Mouse (Mus musculus): ENCODE measurements around the gene Il9. TPM values are rescaled to one million over a fixed set of nuclear protein-coding genes. Genes with fewer than 3 reads are reported as not detected.

Gene Il9
- polyA plus RNA-seq, 1 experiment from 2014 or later = not detected

- H3K4me1 ChIP-seq (ENCODE audit: control insufficient read depth, insufficient read depth, low read length) = peaks cover 2% of the 10 kb centered on the region; the same call in 1 of the 2 replicates
- H3K9me3 ChIP-seq (ENCODE audit: control insufficient read depth, low read length) = no peaks in the 10 kb centered on the region
- peaks cover 22% of the 10 kb centered on the region for H3K27me3 ChIP-seq (ENCODE audit: control insufficient read depth, insufficient read depth, low read length)
- no peaks in the 10 kb centered on the region for H3K36me3 ChIP-seq (ENCODE audit: control insufficient read depth, insufficient read depth, low read length)
- 80% methylated on average over 7 of the region's 7 CpGs for WGBS
- H3K9ac ChIP-seq (ENCODE audit: low read length) = no peak overlapping the region
- ATAC-seq (ENCODE audit: insufficient read depth, low FRiP score, low TSS enrichment) (no peak), DNase-seq (ENCODE audit: low spot score) (no peak)
- no peak overlapping the region for H3K4me2 ChIP-seq (ENCODE audit: low read depth)
- H3K4me3 ChIP-seq (ENCODE audit: low read depth, low read length) = no peak overlapping the region
- H3K27ac ChIP-seq (ENCODE audit: low read depth, low read length) = no peak overlapping the region
Measured at GRCm38 (mm10) chr13:56443411-56443810, 38.6 kb downstream of the Il9 start.

GRCm38 (mm10) chr13:56438211-56439075, 43.6 kb downstream of the Il9 start, which contains the start of gene Slc25a48:
TSS of gene Slc25a48 (plus strand) at chr13:56438355.
- H3K9ac ChIP-seq (ENCODE audit: low read length) = peak within 1 kb of the TSS; percentile 6; the same call in 1 of the 2 replicates

GRCm38 (mm10) chr13:56435615-56436287, 46.3 kb downstream of the Il9 start:
- Histone ChIP-seq H3K4me3 (ENCODE audit: low read depth, low read length) (no peak overlapping the region), H3K9ac (ENCODE audit: low read length) (no peak overlapping the region), H3K9me3 (ENCODE audit: control insufficient read depth, low read length) (no peaks in the 10 kb centered on the region), H3K36me3 (ENCODE audit: control insufficient read depth, insufficient read depth, low read length) (no peaks in the 10 kb centered on the region), H3K4me1 (ENCODE audit: control insufficient read depth, insufficient read depth, low read length) (peaks cover 3% of the 10 kb centered on the region; the same call in 1 of the 2 replicates), H3K27me3 (ENCODE audit: control insufficient read depth, insufficient read depth, low read length) (peaks cover 45% of the 10 kb centered on the region), H3K27ac (ENCODE audit: low read depth, low read length) (no peak overlapping the region), H3K4me2 (ENCODE audit: low read depth) (no peak overlapping the region)
- ATAC-seq (ENCODE audit: insufficient read depth, low FRiP score, low TSS enrichment) (no peak), DNase-seq (ENCODE audit: low spot score) (no peak)
- 69% methylated on average over 10 of the region's 10 CpGs for WGBS

More at GRCm38 (mm10) chr13:56438211-56439075, 43.6 kb downstream of the Il9 start, which contains the start of gene Slc25a48:
- WGBS = 4% methylated on average over 51 of the region's 51 CpGs
- peak; percentile 36 for DNase-seq (ENCODE audit: low spot score)
- peaks cover 3% of the 10 kb centered on the region; the same call in 1 of the 2 replicates for H3K4me1 ChIP-seq (ENCODE audit: control insufficient read depth, insufficient read depth, low read length)
- no peak for ATAC-seq (ENCODE audit: insufficient read depth, low FRiP score, low TSS enrichment)
- H3K27ac ChIP-seq (ENCODE audit: low read depth, low read length) = no peak within 1 kb of the TSS
- H3K4me3 ChIP-seq (ENCODE audit: low read depth, low read length) = peak within 1 kb of the TSS; percentile 25
- no peaks in the 10 kb centered on the region for H3K9me3 ChIP-seq (ENCODE audit: control insufficient read depth, low read length)
- H3K27me3 ChIP-seq (ENCODE audit: control insufficient read depth, insufficient read depth, low read length) = peaks cover 46% of the 10 kb centered on the region
- no peaks in the 10 kb centered on the region for H3K36me3 ChIP-seq (ENCODE audit: control insufficient read depth, insufficient read depth, low read length)
- H3K4me2 ChIP-seq (ENCODE audit: low read depth) = peak within 1 kb of the TSS; percentile 43

GRCm38 (mm10) chr13:56434311-56434751, 47.7 kb downstream of the Il9 start:
- Histone ChIP-seq H3K27me3 (ENCODE audit: control insufficient read depth, insufficient read depth, low read length) (peaks cover 34% of the 10 kb centered on the region), H3K4me3 (ENCODE audit: low read depth, low read length) (no peak overlapping the region), H3K9me3 (ENCODE audit: control insufficient read depth, low read length) (no peaks in the 10 kb centered on the region), H3K36me3 (ENCODE audit: control insufficient read depth, insufficient read depth, low read length) (no peaks in the 10 kb centered on the region), H3K4me2 (ENCODE audit: low read depth) (no peak overlapping the region), H3K9ac (ENCODE audit: low read length) (no peak overlapping the region), H3K27ac (ENCODE audit: low read depth, low read length) (no peak overlapping the region), H3K4me1 (ENCODE audit: control insufficient read depth, insufficient read depth, low read length) (peaks cover 3% of the 10 kb centered on the region; the same call in 1 of the 2 replicates)
- WGBS = 80% methylated on average over 9 of the region's 9 CpGs
- no peak for ATAC-seq (ENCODE audit: insufficient read depth, low FRiP score, low TSS enrichment)
- DNase-seq (ENCODE audit: low spot score) = no peak

- H3K9me3 ChIP-seq (ENCODE audit: control insufficient read depth, low read length) = no peaks in the 10 kb centered on the region
- peak; percentile 88 for DNase-seq (ENCODE audit: low spot score)
- no peaks in the 10 kb centered on the region for H3K36me3 ChIP-seq (ENCODE audit: control insufficient read depth, insufficient read depth, low read length)
- peaks cover 25% of the 10 kb centered on the region for H3K27me3 ChIP-seq (ENCODE audit: control insufficient read depth, insufficient read depth, low read length)
- no peak; the same call in 1 of the 2 replicates for ATAC-seq (ENCODE audit: insufficient read depth, low FRiP score, low TSS enrichment)
- peak overlapping the region; percentile 4; the same call in 1 of the 2 replicates for H3K9ac ChIP-seq (ENCODE audit: low read length)
- H3K27ac ChIP-seq (ENCODE audit: low read depth, low read length) = no peak overlapping the region
- H3K4me3 ChIP-seq (ENCODE audit: low read depth, low read length) = no peak overlapping the region
- H3K4me2 ChIP-seq (ENCODE audit: low read depth) = no peak overlapping the region
- WGBS = 11% methylated on average over 10 of the region's 10 CpGs
- peaks cover 1% of the 10 kb centered on the region; the same call in 1 of the 2 replicates for H3K4me1 ChIP-seq (ENCODE audit: control insufficient read depth, insufficient read depth, low read length)
Measured at GRCm38 (mm10) chr13:56433466-56433865, 48.6 kb downstream of the Il9 start.

- H3K36me3 ChIP-seq (ENCODE audit: control insufficient read depth, insufficient read depth, low read length) = no peaks in the 10 kb centered on the region
- no peak for ATAC-seq (ENCODE audit: insufficient read depth, low FRiP score, low TSS enrichment)
- no peak for DNase-seq (ENCODE audit: low spot score)
- WGBS = 91% methylated on average over 9 of the region's 12 CpGs
- no peaks in the 10 kb centered on the region; the same call in 1 of the 2 replicates for H3K4me1 ChIP-seq (ENCODE audit: control insufficient read depth, insufficient read depth, low read length)
- no peak overlapping the region for H3K9ac ChIP-seq (ENCODE audit: low read length)
- peaks cover 16% of the 10 kb centered on the region for H3K27me3 ChIP-seq (ENCODE audit: control insufficient read depth, insufficient read depth, low read length)
- no peak overlapping the region for H3K27ac ChIP-seq (ENCODE audit: low read depth, low read length)
- no peaks in the 10 kb centered on the region for H3K9me3 ChIP-seq (ENCODE audit: control insufficient read depth, low read length)
- no peak overlapping the region for H3K4me3 ChIP-seq (ENCODE audit: low read depth, low read length)
- H3K4me2 ChIP-seq (ENCODE audit: low read depth) = no peak overlapping the region
Measured at GRCm38 (mm10) chr13:56432496-56432895, 49.5 kb downstream of the Il9 start.

Other genes starting within 250 kb of the Il9 start
- 37.3 and 44.0 TPM in 2 replicates for gene Neurog1, start 230.1 kb downstream of the Il9 start, polyA plus RNA-seq (2014; fragmentation: Nextera tagmentation; extraction: Ambion mirVana)
- 35.7 and 42.4 TPM in 2 replicates for gene Cxcl14, start 185.7 kb downstream of the Il9 start, polyA plus RNA-seq (2014; fragmentation: Nextera tagmentation; extraction: Ambion mirVana)
- gene Gm3045, start 55.7 kb downstream of the Il9 start, polyA plus RNA-seq (2014; fragmentation: Nextera tagmentation; extraction: Ambion mirVana) = not detected in 2 replicates
- 0.07 TPM in 1 of 2 replicates, not detected in the other for gene Slc25a48, start 43.9 kb downstream of the Il9 start, polyA plus RNA-seq (2014; fragmentation: Nextera tagmentation; extraction: Ambion mirVana)
- gene Fbxl21, start 40.2 kb upstream of the Il9 start, polyA plus RNA-seq (2014; fragmentation: Nextera tagmentation; extraction: Ambion mirVana) = 3.1 and 3.6 TPM in 2 replicates
- gene Lect2, start 66.3 kb upstream of the Il9 start, polyA plus RNA-seq (2014; fragmentation: Nextera tagmentation; extraction: Ambion mirVana) = not detected in 2 replicates
- 50.6 and 57.0 TPM in 2 replicates for gene Tgfbi, start 127.3 kb upstream of the Il9 start, polyA plus RNA-seq (2014; fragmentation: Nextera tagmentation; extraction: Ambion mirVana)
- gene Smad5, start 220.8 kb upstream of the Il9 start, polyA plus RNA-seq (2014; fragmentation: Nextera tagmentation; extraction: Ambion mirVana) = 56.4 and 58.9 TPM in 2 replicates